In the genomic region with DNA sequence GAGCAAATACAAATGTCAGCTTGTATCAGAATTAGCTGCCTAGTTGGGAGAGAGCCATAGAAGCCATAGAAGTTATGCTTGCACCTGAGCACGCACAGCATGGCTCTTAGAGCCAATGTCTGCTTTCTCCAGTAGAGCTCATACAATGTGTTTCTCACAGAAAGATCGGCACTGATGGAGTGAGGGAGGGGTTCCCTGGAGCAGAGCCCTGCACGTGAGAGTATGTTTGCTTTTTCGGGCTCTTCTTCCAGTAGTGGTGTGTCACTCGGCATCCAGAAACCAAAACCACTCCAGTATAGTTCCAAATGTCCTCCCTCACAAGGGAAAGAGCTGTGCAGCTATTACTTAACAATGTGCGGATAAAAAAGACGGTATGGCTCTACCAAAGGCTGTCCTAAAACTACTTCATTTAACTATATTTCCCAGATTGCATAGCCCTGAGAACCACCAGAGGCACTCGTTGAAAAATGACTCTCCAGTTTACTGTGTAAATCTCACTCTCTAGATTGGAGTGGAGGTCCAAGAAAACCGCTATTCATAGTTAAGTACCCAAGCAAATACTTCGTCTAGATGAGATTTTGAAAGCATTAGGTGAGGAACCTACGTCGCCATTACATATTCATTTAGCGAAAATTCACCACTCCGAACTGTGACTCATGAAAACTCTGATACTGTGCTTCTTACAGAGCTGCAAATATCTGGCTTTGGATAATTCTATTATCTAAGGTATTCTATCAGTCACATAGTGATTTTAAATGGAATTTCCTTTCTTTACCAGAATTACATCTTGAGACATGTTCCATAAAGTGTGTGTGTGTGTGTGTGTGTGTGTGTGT, we compare ENCODE assay signal across 8 mouse cellular contexts. TPM values are rescaled to one million over a fixed set of nuclear protein-coding genes. Genes with fewer than 3 reads are reported as not detected.
DNase-seq lines count a peak whose midpoint lies in the region; ATAC-seq and TF ChIP-seq lines count a peak whose summit lies in the region.

No protein-coding gene starts in this region.

- in situ Hi-C loops in CH12.LX (cut with MboI; ENCODE audit: low pct_ligation_motif_present, low pct_unique_long_range_greater_than_20kb, low sequenced_read_pairs), result no loop called here

- no peaks in the 10 kb centered on the region for H3K27me3 ChIP-seq in heart, embryonic 13.5 days (replicated peaks)
- H3K27me3 ChIP-seq in CH12.LX (replicated peaks), result no peaks in the 10 kb centered on the region
- H3K27me3 ChIP-seq in liver, embryonic 11.5 days (replicated peaks; ENCODE audit: control insufficient read depth, insufficient read depth, low read length), result no peaks in the 10 kb centered on the region
- no peaks in the 10 kb centered on the region for H3K27me3 ChIP-seq in stomach, embryonic 16.5 days (ENCODE audit: control insufficient read depth, insufficient read depth, low read length)

- 66% methylated on average over 14 of the region's 14 CpGs for WGBS in heart, embryonic 13.5 days
- 73% methylated on average over 14 of the region's 14 CpGs for WGBS in liver, embryonic 11.5 days
- 64% methylated on average over 14 of the region's 14 CpGs for WGBS in stomach, embryonic 16.5 days

- H3K27ac ChIP-seq in heart, embryonic 13.5 days (replicated peaks), result no peak overlapping the region; the same call in 1 of the 2 replicates
- no peak overlapping the region for H3K27ac ChIP-seq in CH12.LX (ENCODE audit: insufficient read depth, low read depth)
- H3K27ac ChIP-seq in liver, embryonic 11.5 days (ENCODE audit: low read depth, low read length), result no peak overlapping the region
- no peak overlapping the region for H3K27ac ChIP-seq in stomach, embryonic 16.5 days (ENCODE audit: low read length)

- TF ChIP-seq POLR2A in CH12.LX (IDR thresholded peaks at IDR 0.05; ENCODE audit: low read depth, low read length), result no peak

- TF ChIP-seq EP300 in CH12.LX (IDR thresholded peaks at IDR 0.05; ENCODE audit: low read length), result no peak

- peak overlapping the region; percentile 68 for H3K4me3 ChIP-seq in heart, embryonic 13.5 days
- H3K4me3 ChIP-seq in CH12.LX (replicated peaks in 1 of 3; ENCODE audit: low read depth in 2 of 3, low read length in 2 of 3, poor library complexity in 1 of 3), result peak overlapping the region; percentile 33 to 68 (median 53)
- peak overlapping the region; percentile 65; the same call in 1 of the 2 replicates for H3K4me3 ChIP-seq in liver, embryonic 11.5 days (ENCODE audit: low read depth, low read length)
- peak overlapping the region; percentile 64 for H3K4me3 ChIP-seq in stomach, embryonic 16.5 days (replicated peaks; ENCODE audit: low read length)

- no peak for DNase-seq in heart, adult 11 months
- DNase-seq in CH12.LX (ENCODE audit: extremely low read depth), result no peak
- DNase-seq in fibroblast of lung, adult 2 months (ENCODE audit: low read depth), result peak; percentile 5
- no peak for DNase-seq in liver, embryonic 11.5 days (ENCODE audit: low spot score)
- no peak for DNase-seq in frontal cortex, postnatal 14 days (ENCODE audit: low spot score in 2 of 2)

- H3K36me3 ChIP-seq in heart, embryonic 13.5 days, result peaks cover 23% of the 10 kb centered on the region
- H3K36me3 ChIP-seq in CH12.LX (replicated peaks in 1 of 2; ENCODE audit: control insufficient read depth in 1 of 2, insufficient read depth in 1 of 2, low read length in 1 of 2), result peaks cover 19 to 25% of the 10 kb centered on the region in 2 experiments
- no peaks in the 10 kb centered on the region for H3K36me3 ChIP-seq in liver, embryonic 11.5 days (ENCODE audit: control insufficient read depth, insufficient read depth, low read length)
- H3K36me3 ChIP-seq in stomach, embryonic 16.5 days (ENCODE audit: control insufficient read depth, insufficient read depth, low read length), result no peaks in the 10 kb centered on the region

- dilution Hi-C loops in CH12.LX (cut with MboI; ENCODE audit: extremely low pct_ligation_motif_present, extremely low pct_unique_long_range_greater_than_20kb, low sequenced_read_pairs), result no loop called here

- peaks cover 4% of the 10 kb centered on the region; the same call in 1 of the 2 replicates for H3K4me1 ChIP-seq in heart, embryonic 13.5 days
- peaks cover 4 to 7% of the 10 kb centered on the region in 2 experiments; a peak in 1 of 4 replicates for H3K4me1 ChIP-seq in CH12.LX (ENCODE audit: control insufficient read depth in 1 of 2, insufficient read depth in 2 of 2)
- H3K4me1 ChIP-seq in liver, embryonic 11.5 days (replicated peaks; ENCODE audit: control insufficient read depth, insufficient read depth, low read length), result no peaks in the 10 kb centered on the region
- no peaks in the 10 kb centered on the region for H3K4me1 ChIP-seq in stomach, embryonic 16.5 days (ENCODE audit: control insufficient read depth, insufficient read depth, low read length)

- no peak for ATAC-seq in heart, embryonic 13.5 days (ENCODE audit: extremely low read depth, insufficient number of reproducible peaks, low FRiP score, low TSS enrichment)
- no peak for ATAC-seq in liver, embryonic 11.5 days (replicated peaks; ENCODE audit: low FRiP score)
- ATAC-seq in stomach, embryonic 16.5 days (ENCODE audit: insufficient read depth, low FRiP score), result no peak
- no peak for ATAC-seq in granulocyte monocyte progenitor cell, adult 5-6 weeks (replicated peaks; ENCODE audit: poor library complexity, severe bottlenecking)

- H3K9ac ChIP-seq in heart, embryonic 13.5 days, result 0 out of 2 replicates have a peak overlapping the region, but pooled peaks have one; percentile 10
- H3K9ac ChIP-seq in CH12.LX (ENCODE audit: insufficient read depth, low read depth), result peak overlapping the region; percentile 18; the same call in 1 of the 2 replicates
- H3K9ac ChIP-seq in liver, embryonic 11.5 days (ENCODE audit: low read depth, low read length), result no peak overlapping the region
- no peak overlapping the region for H3K9ac ChIP-seq in stomach, embryonic 16.5 days (ENCODE audit: low read length)

- no peak for TF ChIP-seq CTCF in CH12.LX (conservative IDR thresholded peaks at IDR 0.05 in 1 of 2, IDR thresholded peaks at IDR 0.05 in 1 of 2; ENCODE audit: low read depth in 2 of 2, low read length in 2 of 2)

- no peak for TF ChIP-seq RAD21 in CH12.LX (IDR thresholded peaks at IDR 0.05; ENCODE audit: low read depth, low read length)

- H3K79me2 ChIP-seq in CH12.LX (replicated peaks; ENCODE audit: control insufficient read depth, extremely low read depth, insufficient read depth, poor library complexity, severe bottlenecking), result peaks cover 17% of the 10 kb centered on the region

- H3K9me3 ChIP-seq in heart, embryonic 13.5 days, result no peaks in the 10 kb centered on the region
- no peaks in the 10 kb centered on the region for H3K9me3 ChIP-seq in CH12.LX (replicated peaks; ENCODE audit: low read length)
- H3K9me3 ChIP-seq in liver, embryonic 11.5 days (ENCODE audit: control insufficient read depth, low read length), result no peaks in the 10 kb centered on the region
- H3K9me3 ChIP-seq in stomach, embryonic 16.5 days (replicated peaks; ENCODE audit: control insufficient read depth, low read length), result no peaks in the 10 kb centered on the region

- H3K4me2 ChIP-seq in heart, embryonic 13.5 days, result peak overlapping the region; percentile 70
- peak overlapping the region; percentile 69 for H3K4me2 ChIP-seq in CH12.LX (ENCODE audit: insufficient read depth, low read depth, poor library complexity, severe bottlenecking)
- H3K4me2 ChIP-seq in liver, embryonic 11.5 days, result peak overlapping the region; percentile 45
- peak overlapping the region; percentile 45 for H3K4me2 ChIP-seq in stomach, embryonic 16.5 days (ENCODE audit: low read depth, low read length)

TF ChIP-seq in CH12.LX, 34 proteins besides CTCF, POLR2A, EP300 and RAD21:
- TF ChIP-seq ZNF384 (IDR thresholded peaks at IDR 0.05; ENCODE audit: low read depth, low read length) (no peak), BHLHE40 (IDR thresholded peaks at IDR 0.05; ENCODE audit: low read depth, low read length) (peak; percentile 63)
TF ChIP-seq in CH12.LX: peak in this region for 1.

RNA-seq across cellular contexts. Expression of gene Cstf2, which starts 0.7 kb away (rescaled TPM):
- 27.8 and 28.4 TPM in 2 replicates for polyA plus RNA-seq in heart, embryonic 13.5 days (2015; fragmentation: Nextera tagmentation; extraction: Ambion mirVana)
- total RNA-seq in CH12.LX (2012; rRNA removed), result 47.2 and 51.1 TPM in 2 replicates
- total RNA-seq in CH12.LX (2014; rRNA removed), result 67.9 and 73.5 TPM in 2 replicates
- 89.8 and 113 TPM in 2 replicates for polyA plus RNA-seq in CH12.LX (2012; ENCODE audit: insufficient read length, low read depth)
- polyA plus RNA-seq in liver, embryonic 11.5 days (2014; fragmentation: Nextera tagmentation; extraction: Ambion mirVana), result 55.6 and 66.5 TPM in 2 replicates
- 35.7 and 36.5 TPM in 2 replicates for polyA plus RNA-seq in stomach, embryonic 16.5 days (2015; fragmentation: Nextera tagmentation; extraction: Ambion mirVana)
- 50.0 and 59.7 TPM in 2 replicates for total RNA-seq in granulocyte monocyte progenitor cell, adult 5-6 weeks (2014; fragmentation: Nextera tagmentation)
- 65.1 and 96.1 TPM in 2 replicates for total RNA-seq in granulocyte monocyte progenitor cell, adult 5-6 weeks (2017)

Comparison
In these comparisons a context has a peak if more than half of its experiments do, and no peak if none do; other contexts are left out.
1. H3K9ac ChIP-seq: peak in heart, embryonic 13.5 days (single experiment) and CH12.LX (single experiment); none in liver, embryonic 11.5 days (single experiment) and stomach, embryonic 16.5 days (single experiment).
2. Peak in every context shown above with its lines, with median percentiles within 50 percentile points of each other: H3K4me2 ChIP-seq and H3K4me3 ChIP-seq.